Mouse (Mus musculus): Measurements from ENCODE around the gene Tusc2.

DNA sequence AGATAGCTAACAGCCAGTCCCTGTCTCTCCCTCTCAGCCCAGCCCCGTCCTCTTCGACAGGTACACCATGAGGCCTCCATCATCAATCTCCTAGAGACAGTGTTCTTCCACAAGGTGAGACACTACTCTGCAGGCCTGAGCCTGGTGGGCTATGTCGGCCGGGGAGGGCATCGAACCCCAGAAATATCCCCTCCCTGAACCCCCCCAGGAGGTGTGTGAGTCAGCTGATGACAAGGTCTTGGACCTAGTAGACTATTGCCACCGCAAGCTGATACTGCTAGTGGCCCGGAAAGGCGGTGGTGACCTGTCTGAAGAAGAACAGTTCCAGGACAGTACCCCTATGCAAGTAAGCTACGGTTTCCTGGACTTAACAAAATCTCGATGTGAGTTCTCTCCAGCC is 14.2 kb upstream of the Tusc2 start:
- no peak for TF ChIP-seq CEBPB (IDR thresholded peaks at IDR 0.05; ENCODE audit: insufficient read depth, poor library complexity, severe bottlenecking)
- no peak for TF ChIP-seq E2F4 (IDR thresholded peaks at IDR 0.05; ENCODE audit: insufficient read depth)
